Mouse (Mus musculus): Measurements from ENCODE around the gene Grb10. TPM values are rescaled to one million over a fixed set of nuclear protein-coding genes. Genes with fewer than 3 reads are reported as not detected.

The Grb10 gene
- polyA plus RNA-seq, 1 experiment from 2014 or later: 142 TPM

- no peak for TF ChIP-seq CTCF (IDR thresholded peaks at IDR 0.05; ENCODE audit: low read depth)
These were observed 89.5 kb downstream of the Grb10 start for GRCm38 (mm10) chr11:11948988-11949365.

GRCm38 (mm10) chr11:11948321-11948987 is 90.0 kb downstream of the Grb10 start:
- no peaks in the 10 kb centered on the region for H3K9me3 ChIP-seq (replicated peaks; ENCODE audit: low read length)
- peaks cover 4% of the 10 kb centered on the region; the same call in 1 of the 2 replicates for H3K4me1 ChIP-seq (replicated peaks; ENCODE audit: insufficient read depth, low read length)
- TF ChIP-seq CTCF (IDR thresholded peaks at IDR 0.05; ENCODE audit: low read depth): no peak
- no peak overlapping the region for H3K4me2 ChIP-seq (ENCODE audit: low read length)
- no peak overlapping the region for H3K4me3 ChIP-seq (replicated peaks; ENCODE audit: low read depth, low read length)
- 23% methylated on average over 9 of the region's 9 CpGs for WGBS
- DNase-seq (ENCODE audit: low spot score) (peak; percentile 35), ATAC-seq (replicated peaks; ENCODE audit: low FRiP score, low read depth) (no peak)
- no peak overlapping the region for H3K9ac ChIP-seq (ENCODE audit: low read depth, low read length)
- H3K27me3 ChIP-seq (ENCODE audit: insufficient read depth, low read length): no peaks in the 10 kb centered on the region
- 0 out of 2 replicates have a peak, but pooled peaks cover 17% of the 10 kb centered on the region for H3K36me3 ChIP-seq (ENCODE audit: insufficient read depth, low read length)
- H3K27ac ChIP-seq: peak overlapping the region; percentile 31; the same call in 1 of the 2 replicates

More at GRCm38 (mm10) chr11:11948988-11949365, 89.5 kb downstream of the Grb10 start:
- Histone ChIP-seq H3K4me3 (replicated peaks; ENCODE audit: low read depth, low read length) (no peak overlapping the region), H3K36me3 (ENCODE audit: insufficient read depth, low read length) (0 out of 2 replicates have a peak, but pooled peaks cover 17% of the 10 kb centered on the region), H3K27me3 (ENCODE audit: insufficient read depth, low read length) (no peaks in the 10 kb centered on the region), H3K4me2 (ENCODE audit: low read length) (no peak overlapping the region), H3K9ac (ENCODE audit: low read depth, low read length) (no peak overlapping the region), H3K4me1 (replicated peaks; ENCODE audit: insufficient read depth, low read length) (peaks cover 4% of the 10 kb centered on the region; the same call in 1 of the 2 replicates), H3K27ac (no peak overlapping the region), H3K9me3 (replicated peaks; ENCODE audit: low read length) (no peaks in the 10 kb centered on the region)
- DNase-seq (ENCODE audit: low spot score) (no peak), ATAC-seq (replicated peaks; ENCODE audit: low FRiP score, low read depth) (peak; percentile 73; the same call in 1 of the 2 replicates)
- 68% methylated on average over 4 of the region's 4 CpGs for WGBS

GRCm38 (mm10) chr11:11947857-11948256 is 90.6 kb downstream of the Grb10 start:
- no peak for DNase-seq (ENCODE audit: low spot score)
- ATAC-seq (replicated peaks; ENCODE audit: low FRiP score, low read depth): no peak

GRCm38 (mm10) chr11:11945766-11946165 is 92.7 kb downstream of the Grb10 start:
- WGBS: 92% methylated on average over 4 of the region's 4 CpGs
- no peak overlapping the region for H3K9ac ChIP-seq (ENCODE audit: low read depth, low read length)
- DNase-seq (ENCODE audit: low spot score) (no peak), ATAC-seq (replicated peaks; ENCODE audit: low FRiP score, low read depth) (no peak)
- H3K27ac ChIP-seq: no peak overlapping the region
- no peak overlapping the region for H3K4me2 ChIP-seq (ENCODE audit: low read length)
- H3K36me3 ChIP-seq (ENCODE audit: insufficient read depth, low read length): 0 out of 2 replicates have a peak, but pooled peaks cover 12% of the 10 kb centered on the region
- no peak overlapping the region for H3K4me3 ChIP-seq (replicated peaks; ENCODE audit: low read depth, low read length)
- no peaks in the 10 kb centered on the region for H3K27me3 ChIP-seq (ENCODE audit: insufficient read depth, low read length)
- H3K9me3 ChIP-seq (replicated peaks; ENCODE audit: low read length): no peaks in the 10 kb centered on the region
- peaks cover 4% of the 10 kb centered on the region; the same call in 1 of the 2 replicates for H3K4me1 ChIP-seq (replicated peaks; ENCODE audit: insufficient read depth, low read length)
- TF ChIP-seq CTCF (IDR thresholded peaks at IDR 0.05; ENCODE audit: low read depth): no peak

More at GRCm38 (mm10) chr11:11947857-11948256, 90.6 kb downstream of the Grb10 start:
- 50% methylated on average over 5 of the region's 5 CpGs for WGBS
- Histone ChIP-seq H3K4me3 (replicated peaks; ENCODE audit: low read depth, low read length) (no peak overlapping the region), H3K27me3 (ENCODE audit: insufficient read depth, low read length) (no peaks in the 10 kb centered on the region), H3K4me2 (ENCODE audit: low read length) (no peak overlapping the region), H3K4me1 (replicated peaks; ENCODE audit: insufficient read depth, low read length) (peaks cover 4% of the 10 kb centered on the region; the same call in 1 of the 2 replicates), H3K36me3 (ENCODE audit: insufficient read depth, low read length) (0 out of 2 replicates have a peak, but pooled peaks cover 21% of the 10 kb centered on the region), H3K27ac (no peak overlapping the region), H3K9me3 (replicated peaks; ENCODE audit: low read length) (no peaks in the 10 kb centered on the region), H3K9ac (ENCODE audit: low read depth, low read length) (no peak overlapping the region)
- no peak for TF ChIP-seq CTCF (IDR thresholded peaks at IDR 0.05; ENCODE audit: low read depth)

- 94% methylated on average over 4 of the region's 4 CpGs for WGBS
- no peak for DNase-seq (ENCODE audit: low spot score)
- ATAC-seq (replicated peaks; ENCODE audit: low FRiP score, low read depth): no peak
- Histone ChIP-seq H3K9me3 (replicated peaks; ENCODE audit: low read length) (no peaks in the 10 kb centered on the region), H3K4me2 (ENCODE audit: low read length) (no peak overlapping the region), H3K27ac (no peak overlapping the region), H3K4me1 (replicated peaks; ENCODE audit: insufficient read depth, low read length) (peaks cover 4% of the 10 kb centered on the region; the same call in 1 of the 2 replicates), H3K4me3 (replicated peaks; ENCODE audit: low read depth, low read length) (no peak overlapping the region), H3K27me3 (ENCODE audit: insufficient read depth, low read length) (no peaks in the 10 kb centered on the region), H3K36me3 (ENCODE audit: insufficient read depth, low read length) (0 out of 2 replicates have a peak, but pooled peaks cover 12% of the 10 kb centered on the region), H3K9ac (ENCODE audit: low read depth, low read length) (no peak overlapping the region)
- no peak for TF ChIP-seq CTCF (IDR thresholded peaks at IDR 0.05; ENCODE audit: low read depth)
These were observed 93.7 kb downstream of the Grb10 start for GRCm38 (mm10) chr11:11944814-11945213.

GRCm38 (mm10) chr11:11944082-11944349 is 94.5 kb downstream of the Grb10 start:
- Histone ChIP-seq H3K4me3 (replicated peaks; ENCODE audit: low read depth, low read length) (no peak overlapping the region), H3K27me3 (ENCODE audit: insufficient read depth, low read length) (no peaks in the 10 kb centered on the region), H3K36me3 (ENCODE audit: insufficient read depth, low read length) (peaks cover 12% of the 10 kb centered on the region; the same call in 1 of the 2 replicates), H3K4me2 (ENCODE audit: low read length) (no peak overlapping the region), H3K9ac (ENCODE audit: low read depth, low read length) (no peak overlapping the region), H3K4me1 (replicated peaks; ENCODE audit: insufficient read depth, low read length) (peaks cover 4% of the 10 kb centered on the region; the same call in 1 of the 2 replicates), H3K9me3 (replicated peaks; ENCODE audit: low read length) (no peaks in the 10 kb centered on the region), H3K27ac (no peak overlapping the region)
- no peak for TF ChIP-seq CTCF (IDR thresholded peaks at IDR 0.05; ENCODE audit: low read depth)
- DNase-seq (ENCODE audit: low spot score) (no peak), ATAC-seq (replicated peaks; ENCODE audit: low FRiP score, low read depth) (no peak)
